Comparison of ENCODE assay signal across 22 mouse cellular contexts in the genomic region with DNA sequence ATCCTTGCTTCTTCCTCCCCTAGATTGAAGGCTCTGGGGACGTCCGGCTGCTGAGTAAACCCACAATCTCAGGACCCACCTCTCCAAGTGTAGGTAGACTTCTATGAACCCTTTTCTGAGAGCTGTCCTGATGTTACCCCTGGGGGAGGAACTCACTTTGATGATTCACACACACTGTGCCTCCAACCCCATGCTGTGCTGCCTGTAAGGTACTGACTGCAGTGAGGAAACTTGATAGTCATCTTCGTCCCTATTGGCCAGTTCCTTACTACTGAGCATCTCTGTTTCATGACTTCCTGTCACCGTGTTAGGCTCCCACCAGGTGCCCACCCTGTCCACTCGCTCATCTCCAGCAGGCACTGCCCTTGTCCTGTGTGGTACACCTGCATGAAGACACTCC.
DNase-seq lines count a peak whose midpoint lies in the region; ATAC-seq and TF ChIP-seq lines count a peak whose summit lies in the region.
"Had no signal": no experiment of that assay in that cellular context is flagged by ENCODE, and none has a peak within 500 bp of the region (broad histone marks: within the 10 kb centered on the region; RNA-seq: fewer than 3 reads in every experiment).

No protein-coding gene starts in this region.

- DNase-seq in gastrocnemius, adult 2 months: no peak
- no peak for DNase-seq in gastrocnemius, postnatal 4 days (ENCODE audit: low spot score in 2 of 2)
- DNase-seq in CD4-positive, CD25-positive, alpha-beta regulatory T cell, adult 2 months (ENCODE audit: low read depth, low spot score): peak; percentile 61
- no peak for DNase-seq in embryo, embryonic 11 days
- DNase-seq in hindbrain, postnatal 0 days (ENCODE audit: low spot score): no peak
- DNase-seq: adrenal gland, adult 2 months; adrenal gland, postnatal 36 days; cerebellum, adult 11 months; cerebellum, adult 8-10 months; cerebellum, postnatal 14 days; gastrocnemius, postnatal 36 days; heart, adult 18-20 months; heart, postnatal 10 days; heart, postnatal 4 days; kidney, adult 11 months had no signal

- H3K4me1 ChIP-seq in hindbrain, embryonic 13.5 days (replicated peaks): peaks cover 16% of the 10 kb centered on the region
- H3K4me1 ChIP-seq in hindbrain, postnatal 0 days (ENCODE audit: insufficient read depth, low read length): no peaks in the 10 kb centered on the region

- WGBS in hindbrain, embryonic 13.5 days: 93% methylated on average over 5 of the region's 5 CpGs
- WGBS in hindbrain, postnatal 0 days: 88% methylated on average over 5 of the region's 5 CpGs

- H3K9me3 ChIP-seq in hindbrain, embryonic 13.5 days: no peaks in the 10 kb centered on the region
- H3K9me3 ChIP-seq in hindbrain, postnatal 0 days (ENCODE audit: low read length): no peaks in the 10 kb centered on the region
- H3K9me3 ChIP-seq: embryonic facial prominence, embryonic 12.5 days; forebrain, embryonic 15.5 days; heart, embryonic 10.5 days; hindbrain, embryonic 12.5 days had no signal

- H3K9ac ChIP-seq in hindbrain, embryonic 13.5 days: no peak overlapping the region
- no peak overlapping the region for H3K9ac ChIP-seq in hindbrain, postnatal 0 days (replicated peaks; ENCODE audit: low read length)
- H3K9ac ChIP-seq: embryonic facial prominence, embryonic 12.5 days; forebrain, embryonic 15.5 days; hindbrain, embryonic 12.5 days had no signal

- TF ChIP-seq CTCF in gastrocnemius, adult 2 months (IDR thresholded peaks at IDR 0.05): no peak
- no peak for TF ChIP-seq CTCF in hindbrain, postnatal 0 days (IDR thresholded peaks at IDR 0.05; ENCODE audit: low read depth)

- 0 out of 2 replicates have a peak, but pooled peaks cover 8% of the 10 kb centered on the region for H3K27me3 ChIP-seq in hindbrain, embryonic 13.5 days
- no peaks in the 10 kb centered on the region for H3K27me3 ChIP-seq in hindbrain, postnatal 0 days (ENCODE audit: insufficient read depth, low read length)
- H3K27me3 ChIP-seq: embryonic facial prominence, embryonic 12.5 days; forebrain, embryonic 15.5 days; hindbrain, embryonic 12.5 days had no signal

- 0 out of 2 replicates have a peak overlapping the region, but pooled peaks have one; percentile 43 for H3K27ac ChIP-seq in gastrocnemius, adult 2 months
- H3K27ac ChIP-seq in hindbrain, embryonic 13.5 days: no peak overlapping the region
- no peak overlapping the region for H3K27ac ChIP-seq in hindbrain, postnatal 0 days
- H3K27ac ChIP-seq: embryonic facial prominence, embryonic 12.5 days; forebrain, embryonic 15.5 days; heart, embryonic 10.5 days; hindbrain, embryonic 12.5 days had no signal

- H3K4me2 ChIP-seq in hindbrain, embryonic 13.5 days: no peak overlapping the region
- no peak overlapping the region for H3K4me2 ChIP-seq in hindbrain, postnatal 0 days (ENCODE audit: low read depth, low read length)
- H3K4me2 ChIP-seq: embryonic facial prominence, embryonic 12.5 days; forebrain, embryonic 15.5 days; hindbrain, embryonic 12.5 days had no signal

- intact Hi-C loops in gastrocnemius, adult 2 months (cut with DNase I): no loop called here

- H3K36me3 ChIP-seq in hindbrain, embryonic 13.5 days: no peaks in the 10 kb centered on the region
- H3K36me3 ChIP-seq in hindbrain, postnatal 0 days (ENCODE audit: insufficient read depth, low read length): no peaks in the 10 kb centered on the region
- H3K36me3 ChIP-seq: embryonic facial prominence, embryonic 12.5 days; forebrain, embryonic 15.5 days; G1E; heart, embryonic 10.5 days; hindbrain, embryonic 12.5 days had no signal

- ATAC-seq in activated CD4-positive, CD25-positive, alpha-beta regulatory T cell, adult 4 months: peak; percentile 69
- no peak for ATAC-seq in hindbrain, embryonic 13.5 days (ENCODE audit: low FRiP score)
- ATAC-seq in hindbrain, postnatal 0 days: no peak
- ATAC-seq: forebrain, embryonic 15.5 days had no signal

- H3K4me3 ChIP-seq in gastrocnemius, adult 2 months: no peak overlapping the region
- no peak overlapping the region for H3K4me3 ChIP-seq in hindbrain, embryonic 13.5 days
- no peak overlapping the region for H3K4me3 ChIP-seq in hindbrain, postnatal 0 days (ENCODE audit: low read length)
- H3K4me3 ChIP-seq: embryonic facial prominence, embryonic 12.5 days; forebrain, embryonic 15.5 days; heart, embryonic 10.5 days; hindbrain, embryonic 12.5 days had no signal
